Comparison of ENCODE assay signal across 9 mouse cellular contexts in the genomic region with DNA sequence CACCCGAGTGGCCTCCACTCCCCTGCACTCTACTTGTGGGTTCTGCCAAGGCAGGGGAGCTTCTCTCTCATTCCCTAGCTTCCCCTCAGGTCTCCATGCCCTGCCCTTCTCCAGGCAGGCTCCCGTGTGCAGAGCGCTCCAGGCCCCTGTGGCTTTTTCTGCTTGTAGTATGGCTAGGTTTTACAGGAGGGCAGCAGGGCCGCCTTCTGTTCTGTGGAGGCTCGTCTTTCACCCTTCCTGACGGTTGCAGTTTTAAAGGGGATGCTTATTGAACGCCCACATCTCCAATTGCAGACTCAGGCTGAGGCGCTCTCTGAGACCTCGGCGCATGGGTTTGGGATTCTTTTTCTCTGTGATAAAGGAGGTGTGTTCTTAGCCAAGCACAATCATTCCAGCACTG. TPM values are rescaled to one million over a fixed set of nuclear protein-coding genes. Genes with fewer than 3 reads are reported as not detected.
DNase-seq lines count a peak whose midpoint lies in the region; ATAC-seq lines count a peak whose summit lies in the region.
"Had no signal": no experiment of that assay in that cellular context is flagged by ENCODE, and none has a peak within 500 bp of the region (broad histone marks: within the 10 kb centered on the region; RNA-seq: fewer than 3 reads in every experiment).

No protein-coding gene starts in this region.

- H3K4me3 ChIP-seq in embryonic facial prominence, embryonic 14.5 days (ENCODE audit: low read depth, low read length) = no peak overlapping the region
- H3K4me3 ChIP-seq in limb, embryonic 11.5 days (ENCODE audit: low read depth, low read length) = no peak overlapping the region
- H3K4me3 ChIP-seq in neural tube, embryonic 13.5 days = peak overlapping the region; percentile 2; the same call in 1 of the 2 replicates

- H3K4me1 ChIP-seq in embryonic facial prominence, embryonic 14.5 days (ENCODE audit: control insufficient read depth, insufficient read depth, low read length) = peaks cover 31% of the 10 kb centered on the region
- H3K4me1 ChIP-seq in limb, embryonic 11.5 days (ENCODE audit: control insufficient read depth, insufficient read depth, low read length) = peaks cover 28% of the 10 kb centered on the region
- H3K4me1 ChIP-seq in neural tube, embryonic 13.5 days (replicated peaks) = peaks cover 51% of the 10 kb centered on the region

- peak overlapping the region; percentile 33 for H3K4me2 ChIP-seq in embryonic facial prominence, embryonic 14.5 days (ENCODE audit: low read depth, low read length)
- H3K4me2 ChIP-seq in limb, embryonic 11.5 days (ENCODE audit: low read depth, severe bottlenecking) = peak overlapping the region; percentile 37
- H3K4me2 ChIP-seq in neural tube, embryonic 13.5 days = peak overlapping the region; percentile 75

- WGBS in embryonic facial prominence, embryonic 14.5 days = 12% methylated on average over 10 of the region's 10 CpGs
- WGBS in limb, embryonic 11.5 days = 16% methylated on average over 10 of the region's 10 CpGs
- WGBS in neural tube, embryonic 13.5 days = 23% methylated on average over 10 of the region's 10 CpGs

- H3K27me3 ChIP-seq in embryonic facial prominence, embryonic 14.5 days (replicated peaks; ENCODE audit: control insufficient read depth, insufficient read depth, low read length) = no peaks in the 10 kb centered on the region
- H3K27me3 ChIP-seq in limb, embryonic 11.5 days (ENCODE audit: control insufficient read depth, insufficient read depth, low read length) = no peaks in the 10 kb centered on the region
- no peaks in the 10 kb centered on the region for H3K27me3 ChIP-seq in neural tube, embryonic 13.5 days
- H3K27me3 ChIP-seq: Patski had no signal

- peak; percentile 7 for DNase-seq in heart, postnatal 4 days
- no peak for DNase-seq in heart, adult 18-20 months
- peak; percentile 70 for DNase-seq in embryonic facial prominence, embryonic 14.5 days (ENCODE audit: low spot score)
- peak; percentile 60 for DNase-seq in limb, embryonic 11.5 days (ENCODE audit: low spot score)
- no peak for DNase-seq in right cerebral cortex, postnatal 25 days
- DNase-seq in cerebellum, postnatal 14 days = no peak
- DNase-seq in adrenal gland, adult 2 months = no peak

- 0 out of 2 replicates have a peak, but pooled peaks cover 5% of the 10 kb centered on the region for H3K36me3 ChIP-seq in embryonic facial prominence, embryonic 14.5 days (ENCODE audit: control insufficient read depth, insufficient read depth, low read length)
- H3K36me3 ChIP-seq in limb, embryonic 11.5 days (ENCODE audit: control insufficient read depth, insufficient read depth, low read length) = no peaks in the 10 kb centered on the region; the same call in 1 of the 2 replicates
- no peaks in the 10 kb centered on the region for H3K36me3 ChIP-seq in neural tube, embryonic 13.5 days

- peak overlapping the region; percentile 78 for H3K27ac ChIP-seq in embryonic facial prominence, embryonic 14.5 days (replicated peaks; ENCODE audit: low read depth, low read length)
- peak overlapping the region; percentile 36; the same call in 1 of the 2 replicates for H3K27ac ChIP-seq in limb, embryonic 11.5 days (replicated peaks; ENCODE audit: low read depth, low read length)
- peak overlapping the region; percentile 25; the same call in 1 of the 2 replicates for H3K27ac ChIP-seq in neural tube, embryonic 13.5 days (replicated peaks)

- no peaks in the 10 kb centered on the region for H3K9me3 ChIP-seq in embryonic facial prominence, embryonic 14.5 days (ENCODE audit: control insufficient read depth, low read length)
- no peaks in the 10 kb centered on the region for H3K9me3 ChIP-seq in limb, embryonic 11.5 days (ENCODE audit: control insufficient read depth, low read length)
- H3K9me3 ChIP-seq in neural tube, embryonic 13.5 days = no peaks in the 10 kb centered on the region

- no peak for ATAC-seq in embryonic facial prominence, embryonic 14.5 days (ENCODE audit: low read depth)
- no peak for ATAC-seq in limb, embryonic 11.5 days (ENCODE audit: insufficient number of reproducible peaks, low FRiP score, low TSS enrichment, low read depth)
- ATAC-seq in neural tube, embryonic 13.5 days (ENCODE audit: low read depth) = no peak
- ATAC-seq: Patski had no signal

- H3K9ac ChIP-seq in embryonic facial prominence, embryonic 14.5 days (ENCODE audit: low read depth, low read length) = peak overlapping the region; percentile 43
- peak overlapping the region; percentile 57 for H3K9ac ChIP-seq in limb, embryonic 11.5 days (ENCODE audit: low read length)
- H3K9ac ChIP-seq in neural tube, embryonic 13.5 days = peak overlapping the region; percentile 52

RNA-seq across cellular contexts. Expression of a gene that starts 3.3 kb away (rescaled TPM):
- 100 to 1,000 TPM; 139 TPM for total RNA-seq in heart, postnatal 4 days (2021)
- total RNA-seq in heart, adult 18-20 months (2021) = 10 to 100 TPM; 81.6 to 96.7 TPM
- 70.2 and 77.1 TPM in 2 replicates for polyA plus RNA-seq in embryonic facial prominence, embryonic 14.5 days (2014; fragmentation: Nextera tagmentation; extraction: Ambion mirVana)
- 74.4 and 83.3 TPM in 2 replicates for polyA plus RNA-seq in limb, embryonic 11.5 days (2014; fragmentation: Nextera tagmentation; extraction: Ambion mirVana)
- polyA plus RNA-seq in neural tube, embryonic 13.5 days (2015; fragmentation: Nextera tagmentation; extraction: Ambion mirVana) = 124 and 126 TPM in 2 replicates
- total RNA-seq in adrenal gland, adult 2 months (2021) = 100 to 1,000 TPM; 124 to 147 TPM
- 235 and 242 TPM in 2 replicates for polyA plus RNA-seq in adrenal gland, adult 2 months (2012; rRNA removed)

RNA-seq across cellular contexts. Expression of a gene that starts 3.5 kb away (rescaled TPM):
- 100 to 1,000 TPM; 379 to 401 TPM for total RNA-seq in heart, postnatal 4 days (2021)
- 100 to 1,000 TPM; 507 to 509 TPM for total RNA-seq in heart, adult 18-20 months (2021)
- polyA plus RNA-seq in embryonic facial prominence, embryonic 14.5 days (2014; fragmentation: Nextera tagmentation; extraction: Ambion mirVana) = 43.5 and 46.9 TPM in 2 replicates
- 25.6 and 27.9 TPM in 2 replicates for polyA plus RNA-seq in limb, embryonic 11.5 days (2014; fragmentation: Nextera tagmentation; extraction: Ambion mirVana)
- 22.2 and 23.0 TPM in 2 replicates for polyA plus RNA-seq in neural tube, embryonic 13.5 days (2015; fragmentation: Nextera tagmentation; extraction: Ambion mirVana)
- total RNA-seq in adrenal gland, adult 2 months (2021) = 100 to 1,000 TPM; 216 to 274 TPM
- 326 and 448 TPM in 2 replicates for polyA plus RNA-seq in adrenal gland, adult 2 months (2012; rRNA removed)

RNA-seq across cellular contexts. Expression of a gene that starts 27.1 kb away (rescaled TPM):
- 10 to 100 TPM; 14.2 to 14.6 TPM for total RNA-seq in heart, postnatal 4 days (2021)
- 1 to 10 TPM; 6.4 to 7.8 TPM for total RNA-seq in heart, adult 18-20 months (2021)
- 28.5 and 29.0 TPM in 2 replicates for polyA plus RNA-seq in embryonic facial prominence, embryonic 14.5 days (2014; fragmentation: Nextera tagmentation; extraction: Ambion mirVana)
- polyA plus RNA-seq in limb, embryonic 11.5 days (2014; fragmentation: Nextera tagmentation; extraction: Ambion mirVana) = 33.0 and 33.1 TPM in 2 replicates
- 51.4 and 52.0 TPM in 2 replicates for polyA plus RNA-seq in neural tube, embryonic 13.5 days (2015; fragmentation: Nextera tagmentation; extraction: Ambion mirVana)
- total RNA-seq in adrenal gland, adult 2 months (2021) = 10 to 100 TPM; 16.5 to 21.9 TPM
- 70.6 and 82.0 TPM in 2 replicates for polyA plus RNA-seq in adrenal gland, adult 2 months (2012; rRNA removed)

RNA-seq across cellular contexts. Expression of a gene that starts 54.9 kb away (rescaled TPM):
- 10 to 100 TPM; 10.7 to 12.1 TPM for total RNA-seq in heart, postnatal 4 days (2021)
- total RNA-seq in heart, adult 18-20 months (2021) = 1 to 10 TPM; 2.6 to 3.2 TPM
- 3.4 TPM in 2 replicates for polyA plus RNA-seq in embryonic facial prominence, embryonic 14.5 days (2014; fragmentation: Nextera tagmentation; extraction: Ambion mirVana)
- polyA plus RNA-seq in limb, embryonic 11.5 days (2014; fragmentation: Nextera tagmentation; extraction: Ambion mirVana) = 7.1 and 9.7 TPM in 2 replicates
- 2.1 and 3.1 TPM in 2 replicates for polyA plus RNA-seq in neural tube, embryonic 13.5 days (2015; fragmentation: Nextera tagmentation; extraction: Ambion mirVana)
- 1 to 10 TPM; 2.4 to 7.8 TPM for total RNA-seq in adrenal gland, adult 2 months (2021)
- 30.6 and 39.4 TPM in 2 replicates for polyA plus RNA-seq in adrenal gland, adult 2 months (2012; rRNA removed)

RNA-seq across cellular contexts. Expression of a gene that starts 55.1 kb away (rescaled TPM):
- total RNA-seq in heart, postnatal 4 days (2021) = 10 to 100 TPM; 52.4 to 63.5 TPM
- 10 to 100 TPM; 83.0 to 85.6 TPM for total RNA-seq in heart, adult 18-20 months (2021)
- polyA plus RNA-seq in embryonic facial prominence, embryonic 14.5 days (2014; fragmentation: Nextera tagmentation; extraction: Ambion mirVana) = 17.6 and 18.8 TPM in 2 replicates
- 19.5 and 20.1 TPM in 2 replicates for polyA plus RNA-seq in limb, embryonic 11.5 days (2014; fragmentation: Nextera tagmentation; extraction: Ambion mirVana)
- 26.0 and 26.3 TPM in 2 replicates for polyA plus RNA-seq in neural tube, embryonic 13.5 days (2015; fragmentation: Nextera tagmentation; extraction: Ambion mirVana)
- total RNA-seq in adrenal gland, adult 2 months (2021) = 100 to 1,000 TPM in 1 of 2 experiments, 10 to 100 TPM in 1; 71.7 to 111 TPM
- 55.8 and 68.1 TPM in 2 replicates for polyA plus RNA-seq in adrenal gland, adult 2 months (2012; rRNA removed)

Comparison
In these comparisons a context has a peak if more than half of its experiments do, and no peak if none do; other contexts are left out.
1. DNase-seq: peak in heart, postnatal 4 days (single experiment), embryonic facial prominence, embryonic 14.5 days (single experiment) and limb, embryonic 11.5 days (single experiment); none in heart, adult 18-20 months (0 of 2), right cerebral cortex, postnatal 25 days (single experiment), cerebellum, postnatal 14 days (0 of 2) and adrenal gland, adult 2 months (single experiment).
2. H3K27ac ChIP-seq: peak in every context shown above with its lines; median percentile 78 in embryonic facial prominence, embryonic 14.5 days; 36 in limb, embryonic 11.5 days; 25 in neural tube, embryonic 13.5 days.
3. Peak in every context shown above with its lines, with median percentiles within 50 percentile points of each other: H3K4me2 ChIP-seq and H3K9ac ChIP-seq.